Mouse (Mus musculus): ENCODE measurements at regions not wholly inside any gene's neighbourhood (a gene's known extent, or its start where the extent isn't known, plus 50 kb on each side); places are given as distances from the start of the nearest gene placed in this dataset.

GRCm38 (mm10) chr2:114879084-114879483 lies 224.3 kb upstream of the Dph6 start:
- DNase-seq (ENCODE audit: low read depth, low spot score) = no peak
- no peaks in the 10 kb centered on the region; the same call in 1 of the 2 replicates for H3K27me3 ChIP-seq (ENCODE audit: control insufficient read depth, insufficient read depth, low read length, poor library complexity, severe bottlenecking)
- no peaks in the 10 kb centered on the region for H3K36me3 ChIP-seq (ENCODE audit: control insufficient read depth, insufficient read depth, low read length, poor library complexity, severe bottlenecking)

- Histone ChIP-seq H3K27me3 (ENCODE audit: control insufficient read depth, insufficient read depth, low read length, poor library complexity, severe bottlenecking) (no peaks in the 10 kb centered on the region; the same call in 1 of the 2 replicates), H3K36me3 (ENCODE audit: control insufficient read depth, insufficient read depth, low read length, poor library complexity, severe bottlenecking) (no peaks in the 10 kb centered on the region)
- DNase-seq (ENCODE audit: low read depth, low spot score) = no peak
Measured at GRCm38 (mm10) chr2:114879784-114880183, 225.0 kb upstream of the Dph6 start.

- H3K27me3 ChIP-seq (ENCODE audit: control insufficient read depth, insufficient read depth, low read length, poor library complexity, severe bottlenecking) = no peaks in the 10 kb centered on the region
Measured at GRCm38 (mm10) chr2:114885734-114886260, 231.0 kb upstream of the Dph6 start.

GRCm38 (mm10) chr2:114898812-114899211 lies 244.0 kb upstream of the Dph6 start:
- Histone ChIP-seq H3K36me3 (ENCODE audit: control insufficient read depth, insufficient read depth, low read length, poor library complexity, severe bottlenecking) (no peaks in the 10 kb centered on the region), H3K27me3 (ENCODE audit: control insufficient read depth, insufficient read depth, low read length, poor library complexity, severe bottlenecking) (no peaks in the 10 kb centered on the region)
- no peak for DNase-seq (ENCODE audit: low read depth, low spot score)

More at GRCm38 (mm10) chr2:114885734-114886260, 231.0 kb upstream of the Dph6 start:
- no peak for DNase-seq (ENCODE audit: low read depth, low spot score)
- no peaks in the 10 kb centered on the region for H3K36me3 ChIP-seq (ENCODE audit: control insufficient read depth, insufficient read depth, low read length, poor library complexity, severe bottlenecking)

- no peaks in the 10 kb centered on the region for H3K36me3 ChIP-seq (ENCODE audit: control insufficient read depth, insufficient read depth, low read length, poor library complexity, severe bottlenecking)
- no peak for DNase-seq (ENCODE audit: low read depth, low spot score)
- H3K27me3 ChIP-seq (ENCODE audit: control insufficient read depth, insufficient read depth, low read length, poor library complexity, severe bottlenecking) = no peaks in the 10 kb centered on the region
Measured at GRCm38 (mm10) chr2:114911845-114912500, 257.2 kb upstream of the Dph6 start.

GRCm38 (mm10) chr2:114915025-114915690 lies 260.4 kb upstream of the Dph6 start:
- H3K27me3 ChIP-seq (ENCODE audit: control insufficient read depth, insufficient read depth, low read length, poor library complexity, severe bottlenecking) = no peaks in the 10 kb centered on the region
- no peaks in the 10 kb centered on the region for H3K36me3 ChIP-seq (ENCODE audit: control insufficient read depth, insufficient read depth, low read length, poor library complexity, severe bottlenecking)
- no peak for DNase-seq (ENCODE audit: low read depth, low spot score)

GRCm38 (mm10) chr2:114918420-114919332 lies 263.9 kb upstream of the Dph6 start:
- Histone ChIP-seq H3K27me3 (ENCODE audit: control insufficient read depth, insufficient read depth, low read length, poor library complexity, severe bottlenecking) (no peaks in the 10 kb centered on the region), H3K36me3 (ENCODE audit: control insufficient read depth, insufficient read depth, low read length, poor library complexity, severe bottlenecking) (no peaks in the 10 kb centered on the region)
- no peak for DNase-seq (ENCODE audit: low read depth, low spot score)

GRCm38 (mm10) chr2:114923911-114924310 lies 269.1 kb upstream of the Dph6 start:
- no peak for DNase-seq (ENCODE audit: low read depth, low spot score)
- no peaks in the 10 kb centered on the region for H3K27me3 ChIP-seq (ENCODE audit: control insufficient read depth, insufficient read depth, low read length, poor library complexity, severe bottlenecking)
- no peaks in the 10 kb centered on the region for H3K36me3 ChIP-seq (ENCODE audit: control insufficient read depth, insufficient read depth, low read length, poor library complexity, severe bottlenecking)

- Histone ChIP-seq H3K36me3 (ENCODE audit: control insufficient read depth, insufficient read depth, low read length, poor library complexity, severe bottlenecking) (no peaks in the 10 kb centered on the region), H3K27me3 (ENCODE audit: control insufficient read depth, insufficient read depth, low read length, poor library complexity, severe bottlenecking) (no peaks in the 10 kb centered on the region)
- no peak for DNase-seq (ENCODE audit: low read depth, low spot score)
Measured at GRCm38 (mm10) chr2:114935436-114935835, 280.7 kb upstream of the Dph6 start.

GRCm38 (mm10) chr2:114938416-114939147 lies 283.8 kb upstream of the Dph6 start:
- H3K36me3 ChIP-seq (ENCODE audit: control insufficient read depth, insufficient read depth, low read length, poor library complexity, severe bottlenecking) = no peaks in the 10 kb centered on the region
- DNase-seq (ENCODE audit: low read depth, low spot score) = no peak

GRCm38 (mm10) chr2:114966111-114966510 lies 311.3 kb upstream of the Dph6 start:
- no peaks in the 10 kb centered on the region for H3K27me3 ChIP-seq (ENCODE audit: control insufficient read depth, insufficient read depth, low read length, poor library complexity, severe bottlenecking)
- H3K36me3 ChIP-seq (ENCODE audit: control insufficient read depth, insufficient read depth, low read length, poor library complexity, severe bottlenecking) = no peaks in the 10 kb centered on the region
- DNase-seq (ENCODE audit: low read depth, low spot score) = no peak

More at GRCm38 (mm10) chr2:114938416-114939147, 283.8 kb upstream of the Dph6 start:
- H3K27me3 ChIP-seq (ENCODE audit: control insufficient read depth, insufficient read depth, low read length, poor library complexity, severe bottlenecking) = no peaks in the 10 kb centered on the region

GRCm38 (mm10) chr2:114968651-114969050 lies 313.9 kb upstream of the Dph6 start:
- Histone ChIP-seq H3K36me3 (ENCODE audit: control insufficient read depth, insufficient read depth, low read length, poor library complexity, severe bottlenecking) (no peaks in the 10 kb centered on the region), H3K27me3 (ENCODE audit: control insufficient read depth, insufficient read depth, low read length, poor library complexity, severe bottlenecking) (no peaks in the 10 kb centered on the region)
- no peak for DNase-seq (ENCODE audit: low read depth, low spot score)

- Histone ChIP-seq H3K27me3 (ENCODE audit: control insufficient read depth, insufficient read depth, low read length, poor library complexity, severe bottlenecking) (no peaks in the 10 kb centered on the region), H3K36me3 (ENCODE audit: control insufficient read depth, insufficient read depth, low read length, poor library complexity, severe bottlenecking) (no peaks in the 10 kb centered on the region)
- no peak for DNase-seq (ENCODE audit: low read depth, low spot score)
Measured at GRCm38 (mm10) chr2:114993419-114993818, 338.7 kb upstream of the Dph6 start.

- no peaks in the 10 kb centered on the region for H3K27me3 ChIP-seq (ENCODE audit: control insufficient read depth, insufficient read depth, low read length, poor library complexity, severe bottlenecking)
- H3K36me3 ChIP-seq (ENCODE audit: control insufficient read depth, insufficient read depth, low read length, poor library complexity, severe bottlenecking) = no peaks in the 10 kb centered on the region
- DNase-seq (ENCODE audit: low read depth, low spot score) = no peak
Measured at GRCm38 (mm10) chr2:114993882-114994281, 339.1 kb upstream of the Dph6 start.
